Mouse (Mus musculus): ENCODE measurements around the gene Baiap2. TPM values are rescaled to one million over a fixed set of nuclear protein-coding genes. Genes with fewer than 3 reads are reported as not detected.

Gene Baiap2
- polyA plus RNA-seq, 1 experiment = not detected

DNA sequence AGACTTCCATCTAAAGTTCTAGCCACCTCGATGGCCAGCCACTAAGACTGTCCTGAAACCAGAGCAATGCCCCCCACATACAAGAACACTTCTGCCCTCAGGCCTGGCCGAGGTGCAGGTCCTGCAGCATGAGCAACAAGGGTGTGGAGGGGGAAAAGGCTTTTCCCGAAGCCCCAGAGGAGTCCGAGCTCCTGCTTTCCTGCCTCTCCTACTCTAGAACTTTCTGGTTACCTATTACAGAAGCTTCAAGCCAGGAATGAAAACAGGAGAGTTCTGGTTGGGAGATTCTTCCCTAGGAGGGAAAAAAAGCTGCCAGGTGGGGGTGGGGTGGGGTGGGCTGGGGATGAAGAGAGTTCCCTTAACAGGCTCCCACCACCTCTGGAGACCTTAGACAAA, 2.9 kb upstream of the Baiap2 start:
- WGBS = 49% methylated on average over 4 of the region's 4 CpGs
- peak overlapping the region; percentile 24 for H3K4me3 ChIP-seq (ENCODE audit: insufficient read depth, low read depth, low read length)
- TF ChIP-seq CTCF (IDR thresholded peaks at IDR 0.05; ENCODE audit: insufficient read depth, low read depth, low read length) = no peak
- no peak for TF ChIP-seq POLR2A (IDR thresholded peaks at IDR 0.05; ENCODE audit: insufficient read depth, low read depth, low read length)
- peak overlapping the region; percentile 84; the same call in 1 of the 2 replicates for H3K27ac ChIP-seq (ENCODE audit: insufficient read depth, low read depth, low read length)
- H3K4me1 ChIP-seq (ENCODE audit: control insufficient read depth, insufficient read depth, low read length) = peaks cover 65% of the 10 kb centered on the region

DNA sequence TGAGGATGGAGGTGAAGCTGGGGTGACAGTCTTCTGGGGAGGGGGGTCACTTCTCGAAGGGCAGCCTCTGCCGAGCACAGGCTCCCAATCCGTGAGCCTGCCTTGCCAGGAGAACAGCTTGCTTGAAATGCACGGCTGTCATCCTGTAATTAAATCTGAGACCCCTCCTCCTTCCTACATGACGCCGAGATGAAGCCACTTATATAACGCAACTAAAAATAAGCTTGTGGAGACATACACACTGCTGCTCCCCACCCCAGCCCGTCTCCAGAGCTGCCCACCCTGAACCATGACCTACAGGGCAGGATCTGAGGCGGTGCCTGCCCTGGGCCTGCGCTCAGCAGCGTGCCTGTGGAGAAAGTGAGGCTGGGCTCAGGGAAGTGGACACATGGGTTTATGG, 2.4 kb upstream of the Baiap2 start:
- H3K4me1 ChIP-seq (ENCODE audit: control insufficient read depth, insufficient read depth, low read length) = peaks cover 66% of the 10 kb centered on the region
- TF ChIP-seq POLR2A (IDR thresholded peaks at IDR 0.05; ENCODE audit: insufficient read depth, low read depth, low read length) (no peak), CTCF (IDR thresholded peaks at IDR 0.05; ENCODE audit: insufficient read depth, low read depth, low read length) (no peak)
- peak overlapping the region; percentile 84 for H3K27ac ChIP-seq (ENCODE audit: insufficient read depth, low read depth, low read length)
- WGBS = 34% methylated on average over 11 of the region's 11 CpGs
- peak overlapping the region; percentile 24 for H3K4me3 ChIP-seq (ENCODE audit: insufficient read depth, low read depth, low read length)

DNA sequence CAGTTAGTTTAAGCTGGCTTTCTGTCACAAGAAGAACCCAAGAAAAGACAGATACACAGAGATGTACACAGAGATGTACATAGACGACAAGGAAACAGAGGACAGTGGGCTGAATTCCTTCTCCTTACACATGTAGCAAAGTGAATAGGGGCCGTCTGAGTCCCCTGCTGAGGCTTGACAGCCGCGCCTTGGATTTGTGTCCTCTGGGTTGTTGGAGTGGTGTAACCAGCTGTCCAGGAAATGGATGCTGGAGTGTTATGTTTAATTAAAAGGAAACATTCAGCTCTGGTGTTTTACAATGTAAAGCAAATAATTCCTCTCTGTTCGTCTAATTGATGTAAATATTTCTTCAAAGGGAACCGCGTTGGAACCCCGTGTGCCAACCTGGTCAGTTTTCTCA, 769 bp upstream of the Baiap2 start:
- no peak for TF ChIP-seq POLR2A (IDR thresholded peaks at IDR 0.05; ENCODE audit: insufficient read depth, low read depth, low read length)
- TF ChIP-seq CTCF (IDR thresholded peaks at IDR 0.05; ENCODE audit: insufficient read depth, low read depth, low read length) = no peak
- H3K4me1 ChIP-seq (ENCODE audit: control insufficient read depth, insufficient read depth, low read length) = peaks cover 55% of the 10 kb centered on the region
- WGBS = 11% methylated on average over 8 of the region's 8 CpGs
- H3K27ac ChIP-seq (ENCODE audit: insufficient read depth, low read depth, low read length) = peak overlapping the region; percentile 94; the same call in 1 of the 2 replicates
- H3K4me3 ChIP-seq (ENCODE audit: insufficient read depth, low read depth, low read length) = peak overlapping the region; percentile 97

DNA sequence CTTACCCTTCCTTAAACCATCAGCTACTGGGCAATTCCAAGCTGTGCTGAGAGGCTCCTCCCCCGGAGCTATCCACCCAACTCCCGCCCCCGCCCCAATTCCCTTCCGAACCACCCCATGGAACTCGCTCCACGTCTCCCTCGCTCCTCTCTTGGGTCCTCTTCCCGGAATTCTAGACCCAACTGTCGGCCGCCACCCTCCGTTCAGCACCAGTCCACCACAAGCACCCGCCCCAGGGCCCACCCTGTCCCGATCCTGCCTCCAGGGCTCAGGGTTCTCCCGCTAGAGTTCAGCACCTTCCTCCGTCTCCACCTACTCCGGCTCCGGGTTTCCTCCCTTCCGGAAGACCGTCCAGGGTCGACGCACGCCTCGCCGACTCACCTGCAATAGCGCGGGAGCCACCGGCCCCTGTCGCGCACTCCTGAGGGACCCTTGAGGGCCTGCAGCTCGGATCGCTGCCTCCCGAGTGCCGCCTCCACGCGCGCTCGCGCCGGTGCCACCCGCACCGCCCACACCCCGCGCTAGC, 299 bp upstream of the Baiap2 start:
- under 1% methylated on average over 42 of the region's 43 CpGs for WGBS
- H3K27ac ChIP-seq (ENCODE audit: insufficient read depth, low read depth, low read length) = peak overlapping the region; percentile 94
- peak; percentile 50 for TF ChIP-seq POLR2A (IDR thresholded peaks at IDR 0.05; ENCODE audit: insufficient read depth, low read depth, low read length)
- no peak for TF ChIP-seq CTCF (IDR thresholded peaks at IDR 0.05; ENCODE audit: insufficient read depth, low read depth, low read length)
- H3K4me1 ChIP-seq (ENCODE audit: control insufficient read depth, insufficient read depth, low read length) = peaks cover 52% of the 10 kb centered on the region
- peak overlapping the region; percentile 97 for H3K4me3 ChIP-seq (ENCODE audit: insufficient read depth, low read depth, low read length)

DNA sequence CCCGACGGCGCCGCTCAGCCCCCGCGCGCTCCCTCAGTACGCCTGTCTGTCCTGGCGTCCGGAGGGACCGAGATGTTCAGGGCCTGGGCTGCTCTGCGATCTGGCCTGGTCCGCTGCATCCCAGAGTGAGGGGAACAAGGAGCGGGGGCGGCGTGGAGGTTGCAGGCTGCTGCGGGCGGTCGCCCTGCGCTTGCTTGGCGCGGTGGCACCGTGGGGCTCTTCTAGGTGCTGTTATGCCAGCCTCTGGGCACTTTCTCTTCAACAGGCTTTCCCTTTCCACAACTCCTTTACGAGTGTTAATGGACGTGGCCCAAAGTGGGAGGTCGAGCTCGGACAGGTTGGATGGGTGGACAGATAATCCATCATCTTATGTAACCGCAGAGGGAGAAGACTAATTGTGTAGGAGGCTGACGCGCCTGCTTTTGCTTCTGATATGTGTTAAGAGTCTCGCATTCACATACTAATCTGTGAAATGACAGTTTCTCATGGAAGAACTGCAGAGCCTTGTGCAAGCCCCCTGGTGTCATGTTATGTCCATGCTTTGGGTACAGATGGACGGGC, 945 bp downstream of the Baiap2 start:
- H3K4me3 ChIP-seq (ENCODE audit: insufficient read depth, low read depth, low read length) = peak overlapping the region; percentile 78
- 2% methylated on average over 32 of the region's 32 CpGs for WGBS
- H3K4me1 ChIP-seq (ENCODE audit: control insufficient read depth, insufficient read depth, low read length) = peaks cover 52% of the 10 kb centered on the region
- H3K27ac ChIP-seq (ENCODE audit: insufficient read depth, low read depth, low read length) = peak overlapping the region; percentile 95
- TF ChIP-seq CTCF (IDR thresholded peaks at IDR 0.05; ENCODE audit: insufficient read depth, low read depth, low read length) (no peak), POLR2A (IDR thresholded peaks at IDR 0.05; ENCODE audit: insufficient read depth, low read depth, low read length) (no peak)

DNA sequence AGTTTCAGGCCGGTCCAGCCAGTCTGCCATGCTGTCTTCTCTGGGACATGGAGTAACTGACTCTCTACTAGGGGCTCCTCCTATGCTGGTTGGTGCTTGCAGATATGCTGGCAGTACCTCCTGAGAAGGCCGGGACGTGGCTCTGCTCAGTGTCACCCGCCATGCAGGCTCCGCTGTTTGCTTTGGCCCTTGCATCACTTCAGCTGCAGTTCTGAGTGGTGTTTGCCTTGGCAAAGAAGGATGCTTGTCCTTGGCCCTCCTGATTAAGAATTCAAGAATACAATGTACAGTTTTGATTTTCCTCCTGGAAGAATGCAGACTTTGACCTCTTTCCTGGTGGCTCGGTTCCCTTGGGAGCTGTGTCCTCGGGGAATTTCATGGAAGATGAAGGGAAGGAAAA, 2.8 kb downstream of the Baiap2 start:
- Histone ChIP-seq H3K27ac (ENCODE audit: insufficient read depth, low read depth, low read length) (peak overlapping the region; percentile 2; the same call in 1 of the 2 replicates), H3K4me3 (ENCODE audit: insufficient read depth, low read depth, low read length) (peak overlapping the region; percentile 78), H3K4me1 (ENCODE audit: control insufficient read depth, insufficient read depth, low read length) (peaks cover 45% of the 10 kb centered on the region)
- 44% methylated on average over 7 of the region's 7 CpGs for WGBS
- no peak for TF ChIP-seq POLR2A (IDR thresholded peaks at IDR 0.05; ENCODE audit: insufficient read depth, low read depth, low read length)
- TF ChIP-seq CTCF (IDR thresholded peaks at IDR 0.05; ENCODE audit: insufficient read depth, low read depth, low read length) = no peak

DNA sequence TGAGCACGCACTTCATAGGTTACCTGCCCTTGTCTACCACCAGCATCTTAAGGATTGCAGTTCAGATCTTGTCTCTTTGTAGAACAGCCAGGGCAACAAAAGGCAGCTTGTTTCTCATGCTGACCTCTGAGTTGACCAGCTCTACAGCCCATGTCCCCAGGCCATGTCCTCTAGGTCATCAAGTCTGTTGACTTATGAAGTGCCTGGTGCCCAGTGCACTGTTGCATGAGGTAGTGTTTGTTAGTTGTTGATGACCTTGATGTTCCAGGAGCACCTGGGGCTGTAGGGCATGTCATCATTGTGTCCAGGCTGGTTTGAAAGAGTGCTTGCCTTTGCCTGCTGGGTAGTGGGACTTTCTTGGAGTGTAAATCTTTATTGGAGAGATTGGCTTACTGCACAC, 4.9 kb downstream of the Baiap2 start:
- TF ChIP-seq CTCF (IDR thresholded peaks at IDR 0.05; ENCODE audit: insufficient read depth, low read depth, low read length) = no peak
- TF ChIP-seq POLR2A (IDR thresholded peaks at IDR 0.05; ENCODE audit: insufficient read depth, low read depth, low read length) = no peak
- H3K4me3 ChIP-seq (ENCODE audit: insufficient read depth, low read depth, low read length) = no peak overlapping the region
- WGBS = 79% methylated on average over 1 of the region's 1 CpGs
- peak overlapping the region; percentile 66 for H3K27ac ChIP-seq (ENCODE audit: insufficient read depth, low read depth, low read length)
- H3K4me1 ChIP-seq (ENCODE audit: control insufficient read depth, insufficient read depth, low read length) = peaks cover 49% of the 10 kb centered on the region

DNA sequence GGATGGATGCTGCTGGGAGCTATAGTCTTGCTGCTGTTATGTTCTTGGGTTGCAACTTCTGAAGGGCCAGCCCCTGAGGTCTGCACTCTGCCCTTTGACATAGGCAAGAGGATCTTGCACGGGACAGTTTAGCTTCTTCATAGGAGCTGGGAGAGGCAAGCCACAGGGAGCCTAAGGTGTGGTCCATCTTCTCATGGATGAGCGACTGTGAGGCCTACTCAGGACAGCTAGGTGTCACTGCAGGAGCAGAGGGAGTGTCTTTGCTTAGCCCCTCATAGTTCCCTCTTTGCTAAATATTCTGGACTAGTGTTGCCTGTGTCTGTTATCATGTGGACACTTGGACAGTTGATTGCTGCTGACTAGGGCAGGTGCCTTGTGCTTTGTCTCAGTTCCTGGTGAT, 5.3 kb downstream of the Baiap2 start:
- no peak for TF ChIP-seq POLR2A (IDR thresholded peaks at IDR 0.05; ENCODE audit: insufficient read depth, low read depth, low read length)
- no peak for TF ChIP-seq CTCF (IDR thresholded peaks at IDR 0.05; ENCODE audit: insufficient read depth, low read depth, low read length)
- 47% methylated on average over 2 of the region's 2 CpGs for WGBS
- Histone ChIP-seq H3K4me1 (ENCODE audit: control insufficient read depth, insufficient read depth, low read length) (peaks cover 54% of the 10 kb centered on the region), H3K27ac (ENCODE audit: insufficient read depth, low read depth, low read length) (peak overlapping the region; percentile 66), H3K4me3 (ENCODE audit: insufficient read depth, low read depth, low read length) (peak overlapping the region; percentile 11; the same call in 1 of the 2 replicates)

DNA sequence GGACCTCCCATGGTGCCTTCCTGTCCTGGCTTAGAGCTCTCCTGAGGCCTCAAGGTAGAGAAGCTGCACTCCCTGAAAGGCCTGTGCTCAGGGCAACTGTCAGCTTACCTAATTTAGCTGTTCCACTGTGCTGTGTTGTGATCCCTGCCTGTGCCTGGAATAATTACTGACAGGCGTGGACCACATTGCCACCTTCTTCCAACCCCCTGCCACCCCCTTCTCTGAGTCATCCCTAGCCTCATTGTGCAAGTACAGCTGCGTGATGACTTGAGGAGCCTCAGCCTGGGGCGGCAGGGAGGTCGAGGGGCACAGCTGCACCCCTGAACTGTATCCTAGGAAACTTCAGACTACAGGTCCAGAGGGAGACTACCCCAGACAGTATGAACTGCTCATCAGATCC, 5.7 kb downstream of the Baiap2 start:
- H3K4me3 ChIP-seq (ENCODE audit: insufficient read depth, low read depth, low read length) = no peak overlapping the region
- 27% methylated on average over 4 of the region's 4 CpGs for WGBS
- peaks cover 58% of the 10 kb centered on the region for H3K4me1 ChIP-seq (ENCODE audit: control insufficient read depth, insufficient read depth, low read length)
- H3K27ac ChIP-seq (ENCODE audit: insufficient read depth, low read depth, low read length) = peak overlapping the region; percentile 66
- TF ChIP-seq POLR2A (IDR thresholded peaks at IDR 0.05; ENCODE audit: insufficient read depth, low read depth, low read length) (no peak), CTCF (IDR thresholded peaks at IDR 0.05; ENCODE audit: insufficient read depth, low read depth, low read length) (no peak)

All from olfactory bulb, adult 2 months (tissue).